Mouse (Mus musculus) olfactory bulb, adult 2 months (tissue): Measurements from ENCODE around the gene Abl2.

Experiments
- CTCF ChIP-seq: fragments of 200-500 bp; IDR thresholded peaks from 2 replicates; pipeline ENCODE4 v1.5.1; 2012; ENCODE audit warnings: low read depth, mild to moderate bottlenecking, low read length, moderate library complexity; ENCODE audit not compliant: insufficient read depth
- POLR2A ChIP-seq: fragments of 200-500 bp; IDR thresholded peaks from 2 replicates; pipeline ENCODE4 v1.6.1; 2012; ENCODE audit warnings: mild to moderate bottlenecking, low read depth, low read length, moderate library complexity; ENCODE audit not compliant: insufficient read depth

- TF ChIP-seq CTCF (no peak), POLR2A (no peak)
Observed at GRCm38 (mm10) chr1:156520136-156520780, 38.3 kb upstream of the Abl2 start.
